Mouse (Mus musculus): ENCODE measurements around the gene Prss34. TPM values are rescaled to one million over a fixed set of nuclear protein-coding genes. Genes with fewer than 3 reads are reported as not detected.

Prss34 gene
- polyA plus RNA-seq, 1 experiment from 2014 or later: not detected

DNA sequence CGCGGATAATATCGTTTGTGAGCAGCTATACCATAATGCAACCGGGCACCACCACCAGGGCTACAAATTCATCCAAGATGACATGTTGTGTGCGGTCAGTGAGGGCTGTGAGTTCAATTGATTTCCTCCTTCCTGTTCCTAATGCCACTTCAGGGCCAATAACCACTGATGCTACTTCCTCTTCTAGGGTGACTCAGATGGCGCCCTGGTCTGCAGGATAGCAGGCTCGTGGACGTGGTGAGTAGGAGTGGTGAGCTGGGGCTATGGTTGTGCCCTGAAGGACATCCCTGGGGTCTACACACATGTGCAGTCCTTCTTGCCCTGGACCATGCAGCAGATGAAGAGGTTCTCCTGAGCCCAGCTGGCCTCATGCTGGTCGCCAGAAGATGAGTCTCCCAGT is 34.1 kb downstream of the Prss34 start:
- 71% methylated on average over 9 of the region's 9 CpGs for WGBS
- Histone ChIP-seq H3K9me3 (ENCODE audit: control insufficient read depth, low read length) (no peaks in the 10 kb centered on the region), H3K9ac (ENCODE audit: low read length) (no peak overlapping the region), H3K27me3 (ENCODE audit: control insufficient read depth, insufficient read depth, low read length) (no peaks in the 10 kb centered on the region), H3K4me1 (ENCODE audit: control insufficient read depth, insufficient read depth, low read length) (no peaks in the 10 kb centered on the region), H3K36me3 (ENCODE audit: control insufficient read depth, insufficient read depth, low read length) (no peaks in the 10 kb centered on the region), H3K27ac (replicated peaks; ENCODE audit: low read depth, low read length) (no peak overlapping the region), H3K4me3 (ENCODE audit: low read depth, low read length) (no peak overlapping the region), H3K4me2 (ENCODE audit: low read depth, severe bottlenecking) (no peak overlapping the region)
- ATAC-seq (ENCODE audit: insufficient number of reproducible peaks, low FRiP score, low TSS enrichment, low read depth) (no peak), DNase-seq (ENCODE audit: low spot score) (no peak)

DNA sequence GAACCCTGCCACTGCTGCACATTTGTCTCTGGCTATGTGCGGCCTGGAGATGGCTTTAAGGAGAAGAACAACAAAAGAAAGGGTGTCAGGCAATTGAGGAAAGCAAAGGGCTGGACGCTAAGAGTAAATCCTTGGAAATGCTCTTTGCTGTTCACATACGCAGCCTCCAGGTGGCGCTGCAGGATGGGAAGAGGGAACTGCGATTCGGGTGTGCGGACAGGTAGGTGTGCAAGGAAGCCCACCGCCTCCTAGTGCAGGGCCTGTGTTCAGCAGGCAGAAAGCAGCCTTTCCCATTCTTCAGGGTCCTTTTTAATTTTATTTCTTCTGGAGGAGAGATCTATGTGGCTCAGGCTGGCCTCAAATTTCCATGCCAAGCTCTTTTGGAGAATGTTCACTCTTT is 35.7 kb downstream of the Prss34 start:
- 3% methylated on average over 8 of the region's 8 CpGs for WGBS
- no peaks in the 10 kb centered on the region for H3K36me3 ChIP-seq (ENCODE audit: control insufficient read depth, insufficient read depth, low read length)
- H3K27ac ChIP-seq (replicated peaks; ENCODE audit: low read depth, low read length): no peak overlapping the region
- H3K4me1 ChIP-seq (ENCODE audit: control insufficient read depth, insufficient read depth, low read length): no peaks in the 10 kb centered on the region
- peak; percentile 91 for DNase-seq (ENCODE audit: low spot score)
- H3K27me3 ChIP-seq (ENCODE audit: control insufficient read depth, insufficient read depth, low read length): no peaks in the 10 kb centered on the region
- no peak overlapping the region for H3K9ac ChIP-seq (ENCODE audit: low read length)
- no peak for ATAC-seq (ENCODE audit: insufficient number of reproducible peaks, low FRiP score, low TSS enrichment, low read depth)
- no peaks in the 10 kb centered on the region for H3K9me3 ChIP-seq (ENCODE audit: control insufficient read depth, low read length)
- H3K4me3 ChIP-seq (ENCODE audit: low read depth, low read length): no peak overlapping the region
- H3K4me2 ChIP-seq (ENCODE audit: low read depth, severe bottlenecking): no peak overlapping the region

DNA sequence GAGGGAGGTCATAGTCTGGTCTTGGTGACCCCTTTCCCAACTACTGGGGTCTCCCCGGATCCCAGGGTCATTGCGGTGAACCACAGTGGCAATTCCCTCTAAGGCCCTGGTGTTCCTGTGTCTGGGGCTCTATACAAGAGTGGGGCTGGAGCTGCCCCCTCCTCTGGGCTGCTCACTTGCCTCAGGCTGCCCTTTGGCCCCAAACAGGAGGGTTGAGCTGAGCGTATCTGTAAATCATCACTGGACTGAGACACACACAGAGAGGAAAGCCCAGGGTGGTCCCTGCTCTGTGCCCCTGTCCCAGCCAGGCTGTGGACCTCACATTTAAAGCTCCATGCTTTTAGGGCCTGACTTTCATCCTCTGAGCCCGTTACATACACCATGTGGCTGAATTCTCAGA is 40.0 kb downstream of the Prss34 start:
- no peak overlapping the region for H3K4me3 ChIP-seq (ENCODE audit: low read depth, low read length)
- H3K36me3 ChIP-seq (ENCODE audit: control insufficient read depth, insufficient read depth, low read length): no peaks in the 10 kb centered on the region
- H3K27me3 ChIP-seq (ENCODE audit: control insufficient read depth, insufficient read depth, low read length): no peaks in the 10 kb centered on the region
- no peak overlapping the region for H3K9ac ChIP-seq (ENCODE audit: low read length)
- DNase-seq (ENCODE audit: low spot score) (no peak), ATAC-seq (ENCODE audit: insufficient number of reproducible peaks, low FRiP score, low TSS enrichment, low read depth) (no peak)
- H3K27ac ChIP-seq (replicated peaks; ENCODE audit: low read depth, low read length): no peak overlapping the region
- H3K4me1 ChIP-seq (ENCODE audit: control insufficient read depth, insufficient read depth, low read length): no peaks in the 10 kb centered on the region
- 70% methylated on average over 4 of the region's 4 CpGs for whole genome bisulfite sequencing
- no peaks in the 10 kb centered on the region for H3K9me3 ChIP-seq (ENCODE audit: control insufficient read depth, low read length)
- no peak overlapping the region for H3K4me2 ChIP-seq (ENCODE audit: low read depth, severe bottlenecking)

DNA sequence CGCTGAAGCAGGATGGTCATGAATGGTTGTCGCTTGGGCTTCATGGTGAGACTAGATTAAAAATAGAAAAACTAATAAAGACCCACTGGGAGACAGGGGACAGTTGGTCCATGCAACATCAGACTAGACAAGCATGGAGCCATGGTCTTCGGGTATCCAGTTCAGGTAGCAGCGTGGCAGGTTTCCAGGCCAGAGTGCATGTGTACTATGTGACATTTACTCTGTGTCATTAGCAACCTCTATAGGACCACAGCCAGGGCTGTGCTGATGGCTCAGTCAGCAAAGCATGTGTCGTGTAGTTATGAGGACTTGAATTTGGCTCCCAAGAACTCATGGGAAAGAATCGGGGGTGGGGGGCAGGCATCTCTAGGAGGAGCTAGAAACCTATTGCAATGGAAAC is 41.8 kb downstream of the Prss34 start:
- Histone ChIP-seq H3K4me3 (ENCODE audit: low read depth, low read length) (no peak overlapping the region), H3K4me1 (ENCODE audit: control insufficient read depth, insufficient read depth, low read length) (no peaks in the 10 kb centered on the region), H3K27me3 (ENCODE audit: control insufficient read depth, insufficient read depth, low read length) (no peaks in the 10 kb centered on the region), H3K27ac (replicated peaks; ENCODE audit: low read depth, low read length) (no peak overlapping the region), H3K9ac (ENCODE audit: low read length) (no peak overlapping the region), H3K4me2 (ENCODE audit: low read depth, severe bottlenecking) (no peak overlapping the region), H3K36me3 (ENCODE audit: control insufficient read depth, insufficient read depth, low read length) (no peaks in the 10 kb centered on the region), H3K9me3 (ENCODE audit: control insufficient read depth, low read length) (no peaks in the 10 kb centered on the region)
- 87% methylated on average over 6 of the region's 6 CpGs for WGBS
- ATAC-seq (ENCODE audit: insufficient number of reproducible peaks, low FRiP score, low TSS enrichment, low read depth) (no peak), DNase-seq (ENCODE audit: low spot score) (no peak)

DNA sequence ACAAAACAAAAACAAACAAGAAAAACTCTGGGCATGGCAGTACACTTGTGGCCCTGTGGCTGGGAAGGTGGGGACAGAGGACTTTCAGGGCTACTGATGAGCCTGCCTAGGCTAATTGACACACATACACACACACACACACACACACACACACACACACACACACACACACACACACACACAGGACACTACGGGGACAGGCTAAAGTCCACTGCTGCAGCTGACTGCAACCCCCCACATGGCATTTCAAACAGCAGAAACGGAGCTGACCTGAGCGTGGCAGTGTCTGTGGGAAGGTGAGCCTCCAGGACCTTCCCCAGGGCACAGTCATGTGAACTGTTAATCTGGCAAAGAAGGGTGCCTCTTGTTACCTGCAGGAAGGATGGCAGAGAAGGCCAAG is 43.3 kb downstream of the Prss34 start:
- no peaks in the 10 kb centered on the region for H3K36me3 ChIP-seq (ENCODE audit: control insufficient read depth, insufficient read depth, low read length)
- H3K27ac ChIP-seq (replicated peaks; ENCODE audit: low read depth, low read length): no peak overlapping the region
- H3K4me3 ChIP-seq (ENCODE audit: low read depth, low read length): no peak overlapping the region
- 47% methylated on average over 3 of the region's 3 CpGs for WGBS
- H3K9me3 ChIP-seq (ENCODE audit: control insufficient read depth, low read length): no peaks in the 10 kb centered on the region
- no peaks in the 10 kb centered on the region for H3K4me1 ChIP-seq (ENCODE audit: control insufficient read depth, insufficient read depth, low read length)
- no peak overlapping the region for H3K4me2 ChIP-seq (ENCODE audit: low read depth, severe bottlenecking)
- ATAC-seq (ENCODE audit: insufficient number of reproducible peaks, low FRiP score, low TSS enrichment, low read depth) (no peak), DNase-seq (ENCODE audit: low spot score) (no peak)
- H3K9ac ChIP-seq (ENCODE audit: low read length): no peak overlapping the region
- H3K27me3 ChIP-seq (ENCODE audit: control insufficient read depth, insufficient read depth, low read length): no peaks in the 10 kb centered on the region

DNA sequence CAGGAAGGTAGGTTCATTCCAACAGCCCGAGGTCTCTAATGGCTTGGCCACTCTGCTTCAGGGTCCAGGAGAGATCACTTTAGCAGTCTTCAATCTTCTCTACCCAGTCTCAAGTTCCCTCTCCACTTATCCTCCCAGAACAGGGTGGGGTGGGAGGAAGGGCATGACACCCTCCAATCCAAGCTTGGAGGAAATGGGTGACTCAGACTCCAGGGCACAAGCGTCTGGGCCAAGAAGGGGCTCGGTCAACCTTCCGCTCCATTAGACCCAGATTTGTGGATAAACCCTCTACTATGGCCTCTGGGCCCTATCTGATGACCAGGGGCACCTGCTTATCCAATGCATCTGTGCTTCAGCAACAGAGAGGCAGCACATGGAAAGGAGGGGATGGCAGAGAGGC is 47.3 kb downstream of the Prss34 start, which contains the start of gene Tpsab1:
Gene Tpsab1 (minus strand): TSS at position 101 of the 400 bp plus-strand sequence.
- no peaks in the 10 kb centered on the region for H3K27me3 ChIP-seq (ENCODE audit: control insufficient read depth, insufficient read depth, low read length)
- 93% methylated on average over 4 of the region's 4 CpGs for WGBS

More for the DNA sequence above, 47.3 kb downstream of the Prss34 start, which contains the start of gene Tpsab1:
- Histone ChIP-seq H3K27ac (replicated peaks; ENCODE audit: low read depth, low read length) (no peak within 1 kb of the TSS), H3K9me3 (ENCODE audit: control insufficient read depth, low read length) (no peaks in the 10 kb centered on the region), H3K4me1 (ENCODE audit: control insufficient read depth, insufficient read depth, low read length) (no peaks in the 10 kb centered on the region), H3K4me3 (ENCODE audit: low read depth, low read length) (no peak within 1 kb of the TSS), H3K9ac (ENCODE audit: low read length) (no peak within 1 kb of the TSS), H3K4me2 (ENCODE audit: low read depth, severe bottlenecking) (no peak within 1 kb of the TSS), H3K36me3 (ENCODE audit: control insufficient read depth, insufficient read depth, low read length) (no peaks in the 10 kb centered on the region)
- DNase-seq (ENCODE audit: low spot score) (no peak), ATAC-seq (ENCODE audit: insufficient number of reproducible peaks, low FRiP score, low TSS enrichment, low read depth) (no peak)

Other genes with a start within 250 kb of the Prss34 start
- gene Tmem204, start 214.8 kb upstream of the Prss34 start, polyA plus RNA-seq (2014; fragmentation: Nextera tagmentation; extraction: Ambion mirVana): 9.7 and 10.8 TPM in 2 replicates
- 28.8 and 35.8 TPM in 2 replicates for gene Telo2, start 182.4 kb upstream of the Prss34 start, polyA plus RNA-seq (2014; fragmentation: Nextera tagmentation; extraction: Ambion mirVana)
- 0.17 TPM in 1 of 2 replicates, not detected in the other for gene Ptx4, start 177.6 kb upstream of the Prss34 start, polyA plus RNA-seq (2014; fragmentation: Nextera tagmentation; extraction: Ambion mirVana)
- gene Clcn7, start 165.0 kb upstream of the Prss34 start, polyA plus RNA-seq (2014; fragmentation: Nextera tagmentation; extraction: Ambion mirVana): 20.6 and 21.0 TPM in 2 replicates
- gene Ccdc154, start 135.9 kb upstream of the Prss34 start, polyA plus RNA-seq (2014; fragmentation: Nextera tagmentation; extraction: Ambion mirVana): not detected in 2 replicates
- gene Gm38655, start 122.9 kb upstream of the Prss34 start, polyA plus RNA-seq (2014; fragmentation: Nextera tagmentation; extraction: Ambion mirVana): not detected in 2 replicates
- 31.6 and 32.7 TPM in 2 replicates for gene BC003965, start 113.8 kb upstream of the Prss34 start, polyA plus RNA-seq (2014; fragmentation: Nextera tagmentation; extraction: Ambion mirVana)
- gene Unkl, start 110.0 kb upstream of the Prss34 start, polyA plus RNA-seq (2014; fragmentation: Nextera tagmentation; extraction: Ambion mirVana): 4.8 and 5.8 TPM in 2 replicates
- 28.3 and 29.4 TPM in 2 replicates for gene Gnptg, start 58.3 kb upstream of the Prss34 start, polyA plus RNA-seq (2014; fragmentation: Nextera tagmentation; extraction: Ambion mirVana)
- 63.8 and 66.1 TPM in 2 replicates for gene Tsr3, start 58.2 kb upstream of the Prss34 start, polyA plus RNA-seq (2014; fragmentation: Nextera tagmentation; extraction: Ambion mirVana)
- gene Baiap3, start 42.0 kb upstream of the Prss34 start, polyA plus RNA-seq (2014; fragmentation: Nextera tagmentation; extraction: Ambion mirVana): 0.71 and 0.88 TPM in 2 replicates
- gene Ube2i, start 23.8 kb upstream of the Prss34 start, polyA plus RNA-seq (2014; fragmentation: Nextera tagmentation; extraction: Ambion mirVana): 922 and 923 TPM in 2 replicates
- gene Prss28, start 10.3 kb downstream of the Prss34 start, polyA plus RNA-seq (2014; fragmentation: Nextera tagmentation; extraction: Ambion mirVana): not detected in 2 replicates
- not detected in 2 replicates for gene Prss29, start 20.3 kb downstream of the Prss34 start, polyA plus RNA-seq (2014; fragmentation: Nextera tagmentation; extraction: Ambion mirVana)
- not detected in 2 replicates for gene Tpsab1, start 47.2 kb downstream of the Prss34 start, polyA plus RNA-seq (2014; fragmentation: Nextera tagmentation; extraction: Ambion mirVana)
- not detected in 2 replicates for gene Tpsb2, start 67.9 kb downstream of the Prss34 start, polyA plus RNA-seq (2014; fragmentation: Nextera tagmentation; extraction: Ambion mirVana)
- 0.41 and 0.63 TPM in 2 replicates for gene Tpsg1, start 70.9 kb downstream of the Prss34 start, polyA plus RNA-seq (2014; fragmentation: Nextera tagmentation; extraction: Ambion mirVana)
- gene Cacna1h, start 135.4 kb downstream of the Prss34 start, polyA plus RNA-seq (2014; fragmentation: Nextera tagmentation; extraction: Ambion mirVana): 5.5 TPM in 2 replicates
- gene Tekt4, start 156.2 kb downstream of the Prss34 start, polyA plus RNA-seq (2014; fragmentation: Nextera tagmentation; extraction: Ambion mirVana): not detected in 2 replicates
- 0.17 TPM in 1 of 2 replicates, not detected in the other for gene Sstr5, start 198.9 kb downstream of the Prss34 start, polyA plus RNA-seq (2014; fragmentation: Nextera tagmentation; extraction: Ambion mirVana)

All from limb, embryonic 11.5 days (tissue).